Mouse (Mus musculus) spleen, postnatal 14 days (tissue): ENCODE measurements around the gene Il3.
"Not testable (repeated sequence)": the region's sequence is repeated elsewhere in the genome, so short reads cannot be mapped to it uniquely, and the experiment has no call there.

Experiments used
- DNase-seq, 2 experiments: peaks; one replicate each; pipeline ENCODE4 v3.0.0; 2021 to 2022; ENCODE audit warnings: low spot score in 2 of 2

The Il3 gene

GRCm38 (mm10) chr11:54267177-54267576, at the start of gene Il3:
Gene Il3 (minus strand): TSS chr11:54267277.
- DNase-seq = no peak

GRCm38 (mm10) chr11:54315336-54315735, 48.3 kb upstream of the Il3 start:
- no peak for DNase-seq

DNA sequence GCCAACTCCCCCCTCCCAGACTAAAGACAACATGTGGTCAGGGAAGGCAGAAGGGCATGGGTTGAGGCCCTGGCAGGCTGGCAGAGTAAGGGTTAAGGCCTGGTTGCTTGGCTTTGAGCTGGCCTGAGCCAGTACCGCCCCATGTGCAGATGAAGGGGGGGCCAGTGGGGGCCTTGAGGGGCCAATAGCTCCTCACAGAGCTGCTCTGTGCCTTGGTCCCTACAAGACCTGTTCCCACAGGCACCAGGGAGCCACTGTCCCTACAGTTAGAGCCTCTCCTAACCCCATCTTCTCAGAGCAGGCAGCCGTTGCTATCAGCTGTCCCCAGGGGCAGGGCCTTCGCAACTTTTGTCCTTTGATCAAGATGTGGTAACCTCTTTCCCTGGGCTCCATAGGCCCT, 47.7 kb upstream of the Il3 start:
- no peak for DNase-seq

GRCm38 (mm10) chr11:54313391-54314360, 46.6 kb upstream of the Il3 start:
- DNase-seq = no peak

- DNase-seq = no peak
Measured at GRCm38 (mm10) chr11:54312603-54313002, 45.5 kb upstream of the Il3 start.

GRCm38 (mm10) chr11:54312021-54312420, 44.9 kb upstream of the Il3 start:
- DNase-seq = no peak

DNA sequence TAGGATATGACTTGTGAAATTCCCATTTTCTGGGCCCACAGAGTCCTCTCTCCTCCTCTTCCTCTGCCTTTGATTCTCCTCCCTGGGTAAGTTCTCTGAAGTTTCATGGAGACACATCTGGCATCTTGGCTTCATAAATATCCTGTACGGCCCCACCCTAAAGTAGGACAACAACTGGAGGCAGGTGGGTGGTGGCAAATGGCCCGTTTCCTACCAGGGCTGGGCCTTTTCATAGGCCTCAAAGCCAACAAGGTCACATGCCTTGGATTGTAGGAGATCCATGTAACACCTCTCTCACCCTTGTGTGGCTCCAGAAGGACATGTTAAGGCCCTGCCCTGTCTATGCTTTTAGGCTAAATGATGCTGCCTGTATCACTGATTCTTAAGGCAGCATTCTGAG, 43.5 kb upstream of the Il3 start:
- no peak for DNase-seq

GRCm38 (mm10) chr11:54307139-54307816, 40.2 kb upstream of the Il3 start:
- DNase-seq = peak in 1 of 2 experiments; percentile 29

DNA sequence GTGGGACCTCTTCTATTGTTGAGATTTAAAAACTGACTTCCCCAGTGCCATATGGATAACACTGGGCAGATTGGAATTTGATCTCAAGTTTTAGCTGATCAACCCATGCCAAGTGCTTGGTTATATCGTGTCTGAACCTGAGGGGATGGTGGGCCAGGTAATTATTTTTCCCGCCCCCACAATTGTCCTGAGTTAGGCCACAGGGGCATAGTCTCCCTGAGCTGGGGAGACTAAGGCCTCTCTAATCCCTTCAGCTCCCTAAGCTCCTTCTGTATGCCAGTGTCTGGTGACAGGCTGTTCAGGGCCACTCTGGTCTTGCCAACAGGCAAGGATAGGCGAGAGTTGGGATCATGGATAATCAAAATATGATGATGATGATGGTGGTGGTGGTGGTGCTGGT, 38.3 kb upstream of the Il3 start:
- no peak for DNase-seq

DNA sequence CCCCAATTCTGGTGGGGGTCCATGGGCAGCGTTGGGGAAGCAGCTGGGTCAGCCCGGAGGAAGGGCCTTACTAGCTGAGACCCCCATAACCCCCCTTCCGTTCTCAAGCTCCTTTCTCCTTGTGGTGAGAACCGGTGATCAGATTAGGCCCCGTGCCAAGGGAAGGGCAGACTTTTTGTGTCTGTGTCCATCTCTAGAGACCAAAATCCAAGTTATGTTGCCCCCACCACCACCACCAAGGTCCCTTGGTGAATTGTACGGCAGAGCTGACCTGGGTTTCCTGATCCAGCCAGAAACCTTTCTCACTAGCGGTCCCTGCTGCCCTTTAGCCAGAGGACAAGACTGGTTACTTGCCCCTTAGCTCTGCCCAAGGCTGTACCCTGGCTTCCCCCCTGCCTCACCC, 37.4 kb upstream of the Il3 start:
- no peak for DNase-seq

GRCm38 (mm10) chr11:54303728-54304470, 36.8 kb upstream of the Il3 start, which contains the start of gene Acsl6:
Gene Acsl6 (plus strand): TSS chr11:54303798.
- DNase-seq = no peak

GRCm38 (mm10) chr11:54303076-54303727, 36.1 kb upstream of the Il3 start:
- DNase-seq = no peak

DNA sequence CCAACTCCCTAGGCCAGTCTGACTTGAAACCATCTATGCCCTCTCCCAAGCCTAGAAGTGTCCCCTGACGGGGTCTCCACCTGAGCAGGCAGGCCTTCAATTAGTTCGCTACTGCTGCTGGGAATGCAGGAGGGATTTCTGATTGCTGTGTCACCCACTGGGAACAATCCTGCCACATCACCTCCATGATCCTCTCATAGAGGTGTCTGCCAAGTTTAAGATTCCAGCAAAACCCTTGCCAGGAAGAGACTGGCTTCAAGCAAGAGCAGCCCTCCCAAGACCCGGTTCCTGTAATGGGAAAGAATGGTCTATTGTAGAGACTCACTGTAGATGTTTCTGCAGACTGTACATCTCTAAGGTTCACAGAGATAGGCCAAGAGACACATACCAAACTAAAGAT, 35.5 kb upstream of the Il3 start:
- DNase-seq = no peak

DNA sequence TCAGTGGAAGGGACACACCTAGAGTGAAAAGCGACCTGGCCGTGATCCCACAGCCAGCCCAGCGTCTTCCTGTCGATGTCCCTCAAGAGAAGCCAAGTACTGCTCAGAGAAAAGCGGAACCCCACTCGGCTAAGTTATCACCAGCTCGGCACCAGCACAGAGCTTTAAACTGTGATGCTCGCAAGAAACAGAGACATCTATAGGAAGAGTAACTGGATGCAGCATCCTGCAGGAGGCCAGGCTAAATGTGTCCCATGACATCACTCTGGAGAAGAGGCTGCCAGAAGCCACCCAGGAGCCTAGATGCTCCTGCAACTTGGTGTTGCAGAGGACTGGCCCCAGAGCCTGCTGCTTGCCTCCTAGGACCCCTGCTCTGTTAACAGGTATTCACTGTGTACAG, 34.9 kb upstream of the Il3 start:
- no peak for DNase-seq

GRCm38 (mm10) chr11:54298777-54299176, 31.7 kb upstream of the Il3 start:
- no peak for DNase-seq

GRCm38 (mm10) chr11:54297471-54297870, 30.4 kb upstream of the Il3 start:
- DNase-seq = not testable (repeated sequence)

GRCm38 (mm10) chr11:54296734-54297133, 29.7 kb upstream of the Il3 start:
- no peak for DNase-seq

- DNase-seq = no peak
Measured at GRCm38 (mm10) chr11:54295971-54296370, 28.9 kb upstream of the Il3 start.

DNA sequence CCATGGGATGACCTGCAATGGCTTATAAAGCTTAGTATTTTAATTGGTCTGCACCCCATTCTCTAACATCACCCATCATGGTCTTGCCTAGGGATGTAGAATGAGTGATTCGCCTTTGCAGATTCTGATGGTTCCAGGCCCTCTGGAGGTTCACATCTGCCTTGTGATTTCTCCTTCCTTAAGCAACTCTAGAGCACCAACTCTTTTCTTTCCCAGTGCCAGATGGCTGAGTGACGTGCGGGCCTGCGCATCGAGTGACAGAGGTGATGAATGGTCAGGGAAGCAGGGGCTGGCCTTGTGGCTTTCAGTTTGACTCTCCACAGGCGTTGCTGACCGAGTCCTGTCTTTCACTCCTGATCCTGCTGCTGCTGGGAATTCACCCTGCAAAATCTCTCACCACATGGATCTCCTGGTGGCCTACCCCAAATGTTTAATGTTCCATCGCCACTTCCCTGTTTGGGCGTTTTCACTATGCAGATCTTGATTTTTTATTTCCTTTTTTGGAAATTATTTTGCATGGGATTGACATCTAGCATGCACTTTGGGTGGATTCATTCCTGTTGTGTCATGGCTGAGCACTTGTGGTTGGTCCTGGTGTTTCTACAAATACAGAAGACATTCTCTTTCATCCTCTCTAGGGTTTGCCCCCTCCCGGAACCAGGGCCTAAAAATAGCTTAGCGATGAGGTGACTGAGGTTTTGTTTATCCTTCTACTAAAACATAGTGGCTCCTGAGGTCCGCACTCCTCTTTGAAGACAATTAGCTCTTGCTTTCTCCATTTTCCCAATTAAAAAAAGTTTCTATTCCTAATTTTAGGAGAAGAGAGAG, 27.1 kb upstream of the Il3 start:
- no peak for DNase-seq

DNA sequence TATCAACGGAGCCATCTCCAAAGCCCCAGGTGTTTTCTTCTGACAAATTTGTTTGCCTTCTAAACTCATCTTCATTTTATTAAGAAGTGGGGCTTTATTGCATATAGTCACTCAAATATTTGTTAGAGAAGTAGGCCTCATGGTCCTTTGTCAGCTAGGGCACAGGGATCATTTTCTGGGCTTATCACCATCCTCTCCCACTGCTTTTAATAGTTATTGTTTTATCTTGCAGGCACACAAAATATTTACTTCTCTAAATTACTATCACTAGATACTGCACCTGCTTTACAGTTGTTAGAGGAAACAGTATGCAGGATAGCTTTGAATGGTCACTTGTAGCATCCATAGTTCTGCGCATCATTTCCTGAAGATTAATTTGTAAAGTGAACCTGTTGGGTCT, 25.1 kb upstream of the Il3 start:
- no peak for DNase-seq
